Mouse (Mus musculus) embryonic facial prominence, embryonic 15.5 days (tissue): ENCODE measurements around the gene Lonp2. TPM values are rescaled to one million over a fixed set of nuclear protein-coding genes. Genes with fewer than 3 reads are reported as not detected.

Source experiments
- ATAC-seq: fragments of 200-750 bp; cut with Nextera tagmentation; 2 replicates; pipeline ENCODE4 v1.8.0; 2017; ENCODE audit warnings: low read depth, moderate TSS enrichment; ENCODE audit not compliant: insufficient number of reproducible peaks, low FRiP score, low TSS enrichment
- H3K27ac ChIP-seq: fragments of 300-500 bp; sonication (generic); replicated peaks from 2 replicates; pipeline ENCODE4 v1.5.1; 2015; ENCODE audit warnings: mild to moderate bottlenecking, inconsistent platforms
- H3K27me3 ChIP-seq: fragments of 300-500 bp; sonication (generic); 2 replicates; pipeline ENCODE4 v1.6.1; 2015; ENCODE audit warnings: inconsistent platforms
- H3K36me3 ChIP-seq: fragments of 300-500 bp; sonication (generic); 2 replicates; pipeline ENCODE4 v1.6.1; 2015; ENCODE audit warnings: mild to moderate bottlenecking, inconsistent platforms
- H3K4me1 ChIP-seq: fragments of 300-500 bp; sonication (generic); 2 replicates; pipeline ENCODE4 v1.6.1; 2015; ENCODE audit warnings: inconsistent platforms
- H3K4me2 ChIP-seq: fragments of 300-500 bp; sonication (generic); replicated peaks from 2 replicates; pipeline ENCODE4 v1.6.1; 2015; ENCODE audit warnings: mild to moderate bottlenecking, inconsistent platforms
- H3K4me3 ChIP-seq: fragments of 300-500 bp; sonication (generic); replicated peaks from 2 replicates; pipeline ENCODE4 v1.5.1; 2015; ENCODE audit warnings: mild to moderate bottlenecking, inconsistent platforms
- H3K9ac ChIP-seq: fragments of 300-500 bp; sonication (generic); 2 replicates; pipeline ENCODE4 v1.6.1; 2015; ENCODE audit warnings: inconsistent platforms
- H3K9me3 ChIP-seq: fragments of 300-500 bp; sonication (generic); replicated peaks from 2 replicates; pipeline ENCODE4 v1.6.1; 2016; ENCODE audit warnings: inconsistent platforms
- WGBS: fragments of 180-500 bp; shearing (Covaris S2); methylation state at CpG from one replicate; pipeline ENCODE4 v1.1.7; 2015; 5-methylcytosine and 5-hydroxymethylcytosine counted together
- polyA plus RNA-seq: library from polyadenylated mRNA; unstranded; fragments of >200 nt; fragmentation: Nextera tagmentation; extraction: Ambion mirVana; gene quantifications from 2 replicates; pipeline ENCODE4 v1.2.1, GENCODE M21; 2015

Gene Lonp2
- polyA plus RNA-seq, 1 experiment from 2014 or later, result 54.2 TPM

GRCm38 (mm10) chr8:86756948-86757733 is 133.3 kb downstream of the Lonp2 start:
- no peaks in the 10 kb centered on the region for H3K9me3 ChIP-seq
- H3K4me2 ChIP-seq, result no peak overlapping the region
- H3K4me3 ChIP-seq, result no peak overlapping the region
- no peaks in the 10 kb centered on the region for H3K27me3 ChIP-seq
- H3K27ac ChIP-seq, result no peak overlapping the region
- ATAC-seq, result no peak
- H3K36me3 ChIP-seq, result no peaks in the 10 kb centered on the region
- H3K4me1 ChIP-seq, result peaks cover 5% of the 10 kb centered on the region; the same call in 1 of the 2 replicates
- WGBS, result 24% methylated on average over 23 of the region's 23 CpGs
- no peak overlapping the region for H3K9ac ChIP-seq

GRCm38 (mm10) chr8:86758651-86759050 is 134.8 kb downstream of the Lonp2 start:
- no peaks in the 10 kb centered on the region for H3K36me3 ChIP-seq
- no peak overlapping the region for H3K4me2 ChIP-seq
- no peak overlapping the region for H3K9ac ChIP-seq
- no peaks in the 10 kb centered on the region for H3K9me3 ChIP-seq
- WGBS, result 69% methylated on average over 3 of the region's 3 CpGs
- H3K27me3 ChIP-seq, result no peaks in the 10 kb centered on the region
- no peak overlapping the region for H3K27ac ChIP-seq
- H3K4me1 ChIP-seq, result peaks cover 5% of the 10 kb centered on the region; the same call in 1 of the 2 replicates
- ATAC-seq, result no peak
- no peak overlapping the region for H3K4me3 ChIP-seq

- no peaks in the 10 kb centered on the region for H3K36me3 ChIP-seq
- no peak overlapping the region for H3K4me3 ChIP-seq
- H3K4me2 ChIP-seq, result no peak overlapping the region
- H3K4me1 ChIP-seq, result peaks cover 5% of the 10 kb centered on the region; the same call in 1 of the 2 replicates
- 65% methylated on average over 4 of the region's 4 CpGs for WGBS
- no peaks in the 10 kb centered on the region for H3K9me3 ChIP-seq
- H3K9ac ChIP-seq, result no peak overlapping the region
- no peak overlapping the region for H3K27ac ChIP-seq
- no peaks in the 10 kb centered on the region for H3K27me3 ChIP-seq
- no peak for ATAC-seq
Observed at GRCm38 (mm10) chr8:86759090-86759491, 135.2 kb downstream of the Lonp2 start.

GRCm38 (mm10) chr8:86760746-86761145 is 136.9 kb downstream of the Lonp2 start:
- Histone ChIP-seq H3K36me3 (no peaks in the 10 kb centered on the region), H3K4me1 (peaks cover 5% of the 10 kb centered on the region; the same call in 1 of the 2 replicates), H3K9ac (no peak overlapping the region), H3K27ac (no peak overlapping the region), H3K4me2 (no peak overlapping the region), H3K4me3 (no peak overlapping the region), H3K27me3 (no peaks in the 10 kb centered on the region), H3K9me3 (no peaks in the 10 kb centered on the region)
- ATAC-seq, result no peak
- WGBS, result 77% methylated on average over 6 of the region's 6 CpGs

- no peaks in the 10 kb centered on the region for H3K9me3 ChIP-seq
Observed at GRCm38 (mm10) chr8:86762806-86763205, 139.0 kb downstream of the Lonp2 start.

GRCm38 (mm10) chr8:86765155-86765554 is 141.3 kb downstream of the Lonp2 start:
- Histone ChIP-seq H3K9ac (no peak overlapping the region), H3K36me3 (no peaks in the 10 kb centered on the region), H3K4me2 (no peak overlapping the region), H3K9me3 (no peaks in the 10 kb centered on the region), H3K4me3 (no peak overlapping the region), H3K4me1 (no peaks in the 10 kb centered on the region), H3K27ac (no peak overlapping the region), H3K27me3 (no peaks in the 10 kb centered on the region)
- WGBS, result 89% methylated on average over 10 of the region's 10 CpGs
- ATAC-seq, result no peak

More at GRCm38 (mm10) chr8:86762806-86763205, 139.0 kb downstream of the Lonp2 start:
- Histone ChIP-seq H3K4me3 (no peak overlapping the region), H3K4me2 (no peak overlapping the region), H3K36me3 (no peaks in the 10 kb centered on the region), H3K4me1 (no peaks in the 10 kb centered on the region), H3K9ac (no peak overlapping the region), H3K27ac (no peak overlapping the region), H3K27me3 (no peaks in the 10 kb centered on the region)
- 56% methylated on average over 5 of the region's 5 CpGs for WGBS
- no peak for ATAC-seq

- ATAC-seq, result no peak
- Histone ChIP-seq H3K27me3 (no peaks in the 10 kb centered on the region), H3K9ac (no peak overlapping the region), H3K4me1 (no peaks in the 10 kb centered on the region), H3K4me3 (no peak overlapping the region), H3K36me3 (no peaks in the 10 kb centered on the region), H3K4me2 (no peak overlapping the region), H3K9me3 (no peaks in the 10 kb centered on the region), H3K27ac (no peak overlapping the region)
- WGBS, result 81% methylated on average over 8 of the region's 8 CpGs
Observed at GRCm38 (mm10) chr8:86765669-86766068, 141.8 kb downstream of the Lonp2 start.

- Histone ChIP-seq H3K9me3 (no peaks in the 10 kb centered on the region), H3K4me1 (no peaks in the 10 kb centered on the region), H3K4me3 (no peak overlapping the region), H3K36me3 (no peaks in the 10 kb centered on the region), H3K4me2 (no peak overlapping the region), H3K27me3 (no peaks in the 10 kb centered on the region), H3K9ac (no peak overlapping the region), H3K27ac (no peak overlapping the region)
- peak; percentile 36; the same call in 1 of the 2 replicates for ATAC-seq
- 79% methylated on average over 9 of the region's 9 CpGs for WGBS
Observed at GRCm38 (mm10) chr8:86766548-86767211, 142.8 kb downstream of the Lonp2 start.

GRCm38 (mm10) chr8:86768499-86768898 is 144.7 kb downstream of the Lonp2 start:
- ATAC-seq, result no peak
- Histone ChIP-seq H3K4me2 (no peak overlapping the region), H3K27ac (no peak overlapping the region), H3K4me3 (no peak overlapping the region), H3K36me3 (no peaks in the 10 kb centered on the region), H3K9me3 (no peaks in the 10 kb centered on the region), H3K4me1 (no peaks in the 10 kb centered on the region), H3K27me3 (no peaks in the 10 kb centered on the region), H3K9ac (no peak overlapping the region)
- WGBS, result 58% methylated on average over 5 of the region's 5 CpGs

- 45% methylated on average over 1 of the region's 1 CpGs for WGBS
Observed at GRCm38 (mm10) chr8:86769945-86770715, 146.3 kb downstream of the Lonp2 start.

More at GRCm38 (mm10) chr8:86769945-86770715, 146.3 kb downstream of the Lonp2 start:
- Histone ChIP-seq H3K36me3 (no peaks in the 10 kb centered on the region), H3K27ac (no peak overlapping the region; the same call in 1 of the 2 replicates), H3K4me3 (no peak overlapping the region), H3K9me3 (no peaks in the 10 kb centered on the region), H3K4me1 (no peaks in the 10 kb centered on the region), H3K4me2 (no peak overlapping the region), H3K27me3 (no peaks in the 10 kb centered on the region), H3K9ac (no peak overlapping the region)
- ATAC-seq, result no peak
